Mouse (Mus musculus) midbrain, postnatal 0 days (tissue): ENCODE data around the gene Adprh. TPM values are rescaled to one million over a fixed set of nuclear protein-coding genes. Genes with fewer than 3 reads are reported as not detected.

Experiments used
- ATAC-seq: fragments of 200-750 bp; cut with Nextera tagmentation; 2 replicates; pipeline ENCODE4 v1.8.0; 2017; ENCODE audit warnings: moderate number of reproducible peaks, mild to moderate bottlenecking, moderate TSS enrichment, moderate library complexity; ENCODE audit not compliant: low FRiP score
- DNase-seq: peaks from one replicate; pipeline ENCODE4 v3.0.0-alpha.2; 2015; ENCODE audit warnings: low spot score
- H3K27ac ChIP-seq: fragments of 300-500 bp; sonication (generic); 2 replicates; pipeline ENCODE4 v1.5.1; 2014; ENCODE audit warnings: low read depth, mild to moderate bottlenecking, low read length, mixed read lengths
- H3K27me3 ChIP-seq: fragments of 300-500 bp; sonication (generic); 2 replicates; pipeline ENCODE4 v1.6.1; 2014; ENCODE audit warnings: low read length, control low read depth, mixed read lengths; ENCODE audit not compliant: insufficient read depth
- H3K36me3 ChIP-seq: fragments of 300-500 bp; sonication (generic); 2 replicates; pipeline ENCODE4 v1.6.1; 2014; ENCODE audit warnings: low read length, control low read depth, mixed read lengths; ENCODE audit not compliant: insufficient read depth
- H3K4me1 ChIP-seq: fragments of 300-500 bp; sonication (generic); 2 replicates; pipeline ENCODE4 v1.6.1; 2014; ENCODE audit warnings: mild to moderate bottlenecking, control low read depth, antibody characterized with exemption, low read length, mixed read lengths; ENCODE audit not compliant: insufficient read depth
- H3K4me2 ChIP-seq: fragments of 300-500 bp; sonication (generic); 2 replicates; pipeline ENCODE4 v1.6.1; 2014; ENCODE audit warnings: low read depth, mild to moderate bottlenecking, low read length, mixed read lengths; ENCODE audit not compliant: poor library complexity, severe bottlenecking
- H3K4me3 ChIP-seq: fragments of 300-500 bp; sonication (generic); 2 replicates; pipeline ENCODE4 v1.5.1; 2014; ENCODE audit warnings: low read depth, mild to moderate bottlenecking, low read length, moderate library complexity
- H3K9ac ChIP-seq: fragments of 300-500 bp; sonication (generic); replicated peaks from 2 replicates; pipeline ENCODE4 v1.6.1; 2014; ENCODE audit warnings: mild to moderate bottlenecking, low read length, moderate library complexity, mixed read lengths; ENCODE audit not compliant: poor library complexity, severe bottlenecking
- H3K9me3 ChIP-seq: fragments of 300-500 bp; sonication (generic); 2 replicates; pipeline ENCODE4 v1.6.1; 2016; ENCODE audit warnings: low read length, control low read depth
- CTCF ChIP-seq: IDR thresholded peaks from 2 replicates; pipeline ENCODE4 v1.5.1; 2016; ENCODE audit warnings: antibody characterized with exemption, mild to moderate bottlenecking
- WGBS: fragments of 180-500 bp; shearing (Covaris S2); extraction: QIAGEN DNeasy Blood & Tissue Kit; methylation state at CpG from one replicate; pipeline ENCODE4 v1.1.7; 2014; 5-methylcytosine and 5-hydroxymethylcytosine counted together
- polyA plus RNA-seq: library from polyadenylated mRNA; unstranded; fragments of >200 nt; fragmentation: Nextera tagmentation; extraction: Ambion mirVana; gene quantifications from 2 replicates; pipeline ENCODE4 v1.2.1, GENCODE M21; 2015
- total RNA-seq: library from RNA; depleted of rRNA; stranded (reverse); fragments of >200 nt; gene quantifications from 2 replicates; pipeline ENCODE4 v1.2.3, GENCODE M21; 2014

Gene Adprh
- total and polyA plus RNA-seq, 2 experiments from 2014 or later, result 50.4 to 148 TPM

DNA sequence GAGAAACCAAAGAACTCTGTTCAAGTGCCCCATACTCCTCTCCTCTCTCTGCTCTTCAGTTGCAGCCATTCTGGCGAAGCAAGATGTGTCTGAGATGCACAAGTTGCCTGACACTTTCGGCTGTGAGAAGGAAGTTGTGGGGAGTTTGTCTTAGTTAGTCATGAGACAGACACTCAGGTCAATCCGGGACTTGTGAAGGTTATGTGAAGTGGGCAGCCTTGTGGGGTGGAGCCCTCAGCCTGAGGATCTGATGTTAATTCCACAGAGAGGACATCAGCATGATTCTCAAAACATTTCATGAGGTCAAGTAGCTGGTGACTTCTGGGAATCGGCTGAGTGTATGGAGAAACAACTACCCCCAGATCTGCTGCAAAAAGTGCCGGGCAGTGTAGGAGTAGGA is 10.9 kb downstream of the Adprh start:
- DNase-seq, result no peak
- Histone ChIP-seq H3K27ac (no peak overlapping the region), H3K36me3 (peaks cover 12% of the 10 kb centered on the region), H3K4me2 (no peak overlapping the region), H3K4me3 (no peak overlapping the region), H3K9me3 (no peaks in the 10 kb centered on the region), H3K9ac (no peak overlapping the region), H3K4me1 (no peaks in the 10 kb centered on the region), H3K27me3 (no peaks in the 10 kb centered on the region)
- ATAC-seq, result no peak
- 86% methylated on average over 5 of the region's 5 CpGs for WGBS
- TF ChIP-seq CTCF, result no peak

- no peak overlapping the region for H3K4me2 ChIP-seq
- no peak overlapping the region for H3K9ac ChIP-seq
- H3K27ac ChIP-seq, result no peak overlapping the region
- H3K9me3 ChIP-seq, result no peaks in the 10 kb centered on the region
- no peak for ATAC-seq
- H3K36me3 ChIP-seq, result peaks cover 5% of the 10 kb centered on the region
- no peaks in the 10 kb centered on the region for H3K27me3 ChIP-seq
- no peak overlapping the region for H3K4me3 ChIP-seq
- 79% methylated on average over 6 of the region's 6 CpGs for WGBS
- DNase-seq, result no peak
- TF ChIP-seq CTCF, result no peak
- H3K4me1 ChIP-seq, result no peaks in the 10 kb centered on the region
Observed at GRCm38 (mm10) chr16:38440403-38440802, 12.1 kb downstream of the Adprh start.

- TF ChIP-seq CTCF, result no peak
Observed at GRCm38 (mm10) chr16:38439190-38439589, 13.3 kb downstream of the Adprh start.

DNA sequence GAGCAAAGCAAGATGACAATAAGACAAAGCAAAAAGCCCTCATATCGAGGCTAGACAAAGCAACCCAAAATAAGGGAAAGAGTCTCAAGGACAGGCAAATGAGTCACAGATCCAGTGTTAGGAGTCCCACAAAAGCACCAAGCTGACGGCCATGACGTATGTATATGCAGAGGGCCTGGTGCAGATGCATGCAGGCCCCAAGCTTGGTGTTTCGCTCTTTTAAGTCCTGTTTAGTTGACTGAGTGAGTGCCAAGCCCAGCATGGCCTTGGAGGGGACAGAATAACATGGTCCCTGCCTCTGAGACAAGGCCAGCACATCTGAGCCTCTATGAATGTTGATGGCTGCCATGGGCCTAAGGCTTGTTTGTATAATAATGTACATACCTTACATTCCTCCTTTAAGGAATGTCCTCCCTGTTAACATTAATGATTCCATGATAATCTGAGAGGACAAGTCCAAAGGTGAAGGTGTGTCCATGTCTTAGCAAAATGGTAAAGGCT is 18.2 kb downstream of the Adprh start:
- ATAC-seq (no peak), DNase-seq (no peak)
- no peaks in the 10 kb centered on the region for H3K4me1 ChIP-seq
- no peak overlapping the region for H3K4me2 ChIP-seq
- WGBS, result 84% methylated on average over 4 of the region's 4 CpGs
- H3K9ac ChIP-seq, result no peak overlapping the region
- no peak for TF ChIP-seq CTCF
- H3K27ac ChIP-seq, result no peak overlapping the region
- H3K4me3 ChIP-seq, result no peak overlapping the region
- H3K27me3 ChIP-seq, result no peaks in the 10 kb centered on the region
- H3K9me3 ChIP-seq, result no peaks in the 10 kb centered on the region
- no peaks in the 10 kb centered on the region for H3K36me3 ChIP-seq

More at GRCm38 (mm10) chr16:38439190-38439589, 13.3 kb downstream of the Adprh start:
- no peak overlapping the region for H3K9ac ChIP-seq
- ATAC-seq, result no peak
- H3K36me3 ChIP-seq, result no peaks in the 10 kb centered on the region
- H3K27me3 ChIP-seq, result no peaks in the 10 kb centered on the region
- H3K27ac ChIP-seq, result no peak overlapping the region
- no peak for DNase-seq
- H3K4me3 ChIP-seq, result no peak overlapping the region
- WGBS, result 79% methylated on average over 1 of the region's 1 CpGs
- no peak overlapping the region for H3K4me2 ChIP-seq
- H3K9me3 ChIP-seq, result no peaks in the 10 kb centered on the region
- H3K4me1 ChIP-seq, result no peaks in the 10 kb centered on the region

DNA sequence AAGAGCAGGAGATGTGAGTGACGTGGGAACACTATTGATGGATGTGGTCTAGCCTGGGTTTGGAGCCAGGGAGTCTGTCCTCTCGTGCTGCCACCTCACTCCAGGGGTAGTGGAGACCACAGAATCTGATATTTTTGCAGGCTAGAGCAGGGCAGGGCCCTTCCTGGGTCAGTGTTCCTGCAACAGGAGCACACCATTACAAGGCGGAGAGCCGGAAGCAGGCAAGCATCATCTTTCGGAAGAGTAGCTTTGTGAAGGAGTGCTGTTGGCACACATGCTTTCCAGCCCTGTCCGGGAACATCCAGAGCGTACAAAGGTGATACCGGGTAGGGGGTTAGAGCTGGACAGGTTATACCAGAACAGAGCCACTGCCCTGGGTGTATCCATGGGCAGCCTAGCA is 19.0 kb downstream of the Adprh start:
- no peaks in the 10 kb centered on the region for H3K4me1 ChIP-seq
- H3K27ac ChIP-seq, result no peak overlapping the region
- no peak overlapping the region for H3K4me3 ChIP-seq
- H3K36me3 ChIP-seq, result no peaks in the 10 kb centered on the region
- DNase-seq (no peak), ATAC-seq (no peak)
- 88% methylated on average over 8 of the region's 8 CpGs for WGBS
- H3K9me3 ChIP-seq, result no peaks in the 10 kb centered on the region
- H3K4me2 ChIP-seq, result no peak overlapping the region
- no peak for TF ChIP-seq CTCF
- no peak overlapping the region for H3K9ac ChIP-seq
- no peaks in the 10 kb centered on the region for H3K27me3 ChIP-seq

- no peaks in the 10 kb centered on the region for H3K4me1 ChIP-seq
- no peaks in the 10 kb centered on the region for H3K36me3 ChIP-seq
- no peak within 1 kb of the TSS for H3K27ac ChIP-seq
- ATAC-seq (no peak), DNase-seq (no peak)
- WGBS, result 84% methylated on average over 11 of the region's 11 CpGs
- no peak within 1 kb of the TSS for H3K4me2 ChIP-seq
- no peak within 1 kb of the TSS for H3K4me3 ChIP-seq
- H3K27me3 ChIP-seq, result no peaks in the 10 kb centered on the region
- H3K9me3 ChIP-seq, result no peaks in the 10 kb centered on the region
- no peak within 1 kb of the TSS for H3K9ac ChIP-seq
- no peak for TF ChIP-seq CTCF
Observed at GRCm38 (mm10) chr16:38432498-38433425, 19.7 kb downstream of the Adprh start, which contains the start of gene Pla1a. TSS of gene Pla1a (minus strand) at chr16:38433145.
